Mouse (Mus musculus): ENCODE results near the gene Memo1. TPM values are rescaled to one million over a fixed set of nuclear protein-coding genes. Genes with fewer than 3 reads are reported as not detected.

Gene Memo1
- total and polyA plus RNA-seq, 3 experiments, result 47.7 to 133 (median 76.4) TPM

- in situ Hi-C loops (cut with MboI; ENCODE audit: low pct_ligation_motif_present, low pct_unique_long_range_greater_than_20kb, low sequenced_read_pairs), result no loop called here
- Histone ChIP-seq H3K27me3 (replicated peaks) (no peaks in the 10 kb centered on the region), H3K36me3 (replicated peaks in 1 of 2; ENCODE audit: control insufficient read depth in 1 of 2, insufficient read depth in 1 of 2, low read length in 1 of 2) (peaks cover 0 to 26% of the 10 kb centered on the region in 2 experiments), H3K4me1 (ENCODE audit: control insufficient read depth in 1 of 2, insufficient read depth in 2 of 2) (peaks cover 5 to 30% of the 10 kb centered on the region in 2 experiments; a peak in 3 of 4 replicates), H3K27ac (ENCODE audit: insufficient read depth, low read depth) (no peak overlapping the region), H3K9ac (ENCODE audit: insufficient read depth, low read depth) (no peak overlapping the region), H3K9me3 (replicated peaks; ENCODE audit: low read length) (peaks cover 5% of the 10 kb centered on the region), H3K4me3 (replicated peaks in 1 of 3; ENCODE audit: low read depth in 2 of 3, low read length in 2 of 3, poor library complexity in 1 of 3) (no peak overlapping the region), H3K79me2 (replicated peaks; ENCODE audit: control insufficient read depth, extremely low read depth, insufficient read depth, poor library complexity, severe bottlenecking) (peaks cover 38% of the 10 kb centered on the region), H3K4me2 (ENCODE audit: insufficient read depth, low read depth, poor library complexity, severe bottlenecking) (no peak overlapping the region)
- no peak for DNase-seq (ENCODE audit: extremely low read depth)
- dilution Hi-C loops (cut with MboI; ENCODE audit: extremely low pct_ligation_motif_present, extremely low pct_unique_long_range_greater_than_20kb, low sequenced_read_pairs), result no loop called here
- TF ChIP-seq RCOR1 (conservative IDR thresholded peaks at IDR 0.05; ENCODE audit: low read depth, low read length) (no peak), HCFC1 (IDR thresholded peaks at IDR 0.05; ENCODE audit: low read depth, low read length) (no peak), MXI1 (IDR thresholded peaks at IDR 0.05; ENCODE audit: low read depth, low read length) (no peak), SIN3A (IDR thresholded peaks at IDR 0.05; ENCODE audit: low read length) (no peak), BHLHE40 (IDR thresholded peaks at IDR 0.05; ENCODE audit: low read depth, low read length) (no peak), MEF2A (IDR thresholded peaks at IDR 0.05; ENCODE audit: borderline replicate concordance, low read depth, low read length) (no peak), PAX5 (IDR thresholded peaks at IDR 0.05; ENCODE audit: low read length) (no peak), JUN (IDR thresholded peaks at IDR 0.05; ENCODE audit: insufficient read depth, low read depth, low read length) (no peak), MAZ (IDR thresholded peaks at IDR 0.05; ENCODE audit: low read depth, low read length) (no peak), ELF1 (IDR thresholded peaks at IDR 0.05; ENCODE audit: low read depth, low read length) (no peak), ZMIZ1 (IDR thresholded peaks at IDR 0.05; ENCODE audit: low read depth, low read length) (no peak)
These were observed 30.8 kb downstream of the Memo1 start for GRCm38 (mm10) chr17:74264333-74265155.

GRCm38 (mm10) chr17:74262415-74262814 is 32.9 kb downstream of the Memo1 start:
- peaks cover 6 to 24% of the 10 kb centered on the region in 2 experiments for H3K36me3 ChIP-seq (replicated peaks in 1 of 2; ENCODE audit: control insufficient read depth in 1 of 2, insufficient read depth in 1 of 2, low read length in 1 of 2)
- TF ChIP-seq USF1 (IDR thresholded peaks at IDR 0.05; ENCODE audit: low read depth, low read length) (no peak), HCFC1 (IDR thresholded peaks at IDR 0.05; ENCODE audit: low read depth, low read length) (no peak), USF2 (conservative IDR thresholded peaks at IDR 0.05; ENCODE audit: low read depth, low read length) (no peak), E2F4 (IDR thresholded peaks at IDR 0.05; ENCODE audit: insufficient replicate concordance, low read depth, low read length) (no peak), BHLHE40 (IDR thresholded peaks at IDR 0.05; ENCODE audit: low read depth, low read length) (no peak)
- H3K4me3 ChIP-seq (replicated peaks in 1 of 3; ENCODE audit: low read depth in 2 of 3, low read length in 2 of 3, poor library complexity in 1 of 3), result no peak overlapping the region
- peak; percentile 25 for DNase-seq (ENCODE audit: extremely low read depth)
- peaks cover 5 to 30% of the 10 kb centered on the region in 2 experiments; a peak in 3 of 4 replicates for H3K4me1 ChIP-seq (ENCODE audit: control insufficient read depth in 1 of 2, insufficient read depth in 2 of 2)
- H3K4me2 ChIP-seq (ENCODE audit: insufficient read depth, low read depth, poor library complexity, severe bottlenecking), result no peak overlapping the region
- dilution Hi-C loops (cut with MboI; ENCODE audit: extremely low pct_ligation_motif_present, extremely low pct_unique_long_range_greater_than_20kb, low sequenced_read_pairs) (no loop called here), in situ Hi-C loops (cut with MboI; ENCODE audit: low pct_ligation_motif_present, low pct_unique_long_range_greater_than_20kb, low sequenced_read_pairs) (no loop called here)
- H3K27me3 ChIP-seq (replicated peaks), result no peaks in the 10 kb centered on the region
- no peak overlapping the region for H3K9ac ChIP-seq (ENCODE audit: insufficient read depth, low read depth)
- no peaks in the 10 kb centered on the region for H3K9me3 ChIP-seq (replicated peaks; ENCODE audit: low read length)
- H3K27ac ChIP-seq (ENCODE audit: insufficient read depth, low read depth), result no peak overlapping the region
- H3K79me2 ChIP-seq (replicated peaks; ENCODE audit: control insufficient read depth, extremely low read depth, insufficient read depth, poor library complexity, severe bottlenecking), result peaks cover 36% of the 10 kb centered on the region

Data from CH12.LX (cell line).